Mouse (Mus musculus): Measurements from ENCODE around the gene Gipr. TPM values are rescaled to one million over a fixed set of nuclear protein-coding genes. Genes with fewer than 3 reads are reported as not detected.
"Not testable (repeated sequence)": the region's sequence is repeated elsewhere in the genome, so short reads cannot be mapped to it uniquely, and the experiment has no call there.

Gipr gene
- polyA plus RNA-seq, 1 experiment from 2014 or later = 2.5 TPM

- 12% methylated on average over 18 of the region's 18 CpGs for WGBS
- Histone ChIP-seq H3K9ac (peak overlapping the region; percentile 13; the same call in 1 of the 2 replicates), H3K4me3 (replicated peaks) (peak overlapping the region; percentile 38; the same call in 1 of the 2 replicates)
Measured at GRCm38 (mm10) chr7:19159411-19159810, 6.5 kb downstream of the Gipr start.

GRCm38 (mm10) chr7:19158601-19159000, 7.3 kb downstream of the Gipr start:
- Histone ChIP-seq H3K4me3 (replicated peaks) (no peak overlapping the region), H3K9ac (no peak overlapping the region), H3K36me3 (peaks cover 5% of the 10 kb centered on the region; the same call in 1 of the 2 replicates), H3K27ac (no peak overlapping the region), H3K4me1 (replicated peaks) (peaks cover 35% of the 10 kb centered on the region), H3K4me2 (replicated peaks) (no peak overlapping the region), H3K27me3 (replicated peaks) (peaks cover 20% of the 10 kb centered on the region), H3K9me3 (no peaks in the 10 kb centered on the region)
- WGBS = 54% methylated on average over 11 of the region's 11 CpGs
- ATAC-seq = no peak

More at GRCm38 (mm10) chr7:19159411-19159810, 6.5 kb downstream of the Gipr start:
- H3K36me3 ChIP-seq = no peaks in the 10 kb centered on the region
- no peak for ATAC-seq
- H3K27ac ChIP-seq = no peak overlapping the region
- H3K27me3 ChIP-seq (replicated peaks) = peaks cover 20% of the 10 kb centered on the region
- peak overlapping the region; percentile 88 for H3K4me2 ChIP-seq (replicated peaks)
- peaks cover 43% of the 10 kb centered on the region for H3K4me1 ChIP-seq (replicated peaks)
- no peaks in the 10 kb centered on the region for H3K9me3 ChIP-seq

- no peak overlapping the region for H3K4me3 ChIP-seq (replicated peaks)
- H3K27me3 ChIP-seq (replicated peaks) = peaks cover 15% of the 10 kb centered on the region
- peak; percentile 67 for ATAC-seq
- no peaks in the 10 kb centered on the region for H3K9me3 ChIP-seq
- no peak overlapping the region for H3K27ac ChIP-seq
- H3K4me1 ChIP-seq (replicated peaks) = peaks cover 34% of the 10 kb centered on the region
- 6% methylated on average over 30 of the region's 30 CpGs for WGBS
- H3K36me3 ChIP-seq = peaks cover 16% of the 10 kb centered on the region
- no peak overlapping the region for H3K9ac ChIP-seq
- peak overlapping the region; percentile 38 for H3K4me2 ChIP-seq (replicated peaks)
Measured at GRCm38 (mm10) chr7:19157160-19157800, 8.6 kb downstream of the Gipr start.

- H3K27ac ChIP-seq = peak overlapping the region; percentile 22
- WGBS = 33% methylated on average over 13 of the region's 13 CpGs
Measured at GRCm38 (mm10) chr7:19155825-19156475, 10.0 kb downstream of the Gipr start.

GRCm38 (mm10) chr7:19154796-19155195, 11.1 kb downstream of the Gipr start:
- H3K4me1 ChIP-seq (replicated peaks) = peaks cover 34% of the 10 kb centered on the region
- no peaks in the 10 kb centered on the region for H3K9me3 ChIP-seq
- WGBS = 81% methylated on average over 8 of the region's 8 CpGs
- H3K9ac ChIP-seq = no peak overlapping the region
- H3K4me3 ChIP-seq (replicated peaks) = no peak overlapping the region
- H3K36me3 ChIP-seq = peaks cover 19% of the 10 kb centered on the region
- H3K27ac ChIP-seq = no peak overlapping the region
- H3K4me2 ChIP-seq (replicated peaks) = no peak overlapping the region
- peaks cover 11% of the 10 kb centered on the region for H3K27me3 ChIP-seq (replicated peaks)
- no peak for ATAC-seq

More at GRCm38 (mm10) chr7:19155825-19156475, 10.0 kb downstream of the Gipr start:
- H3K9me3 ChIP-seq = no peaks in the 10 kb centered on the region
- H3K9ac ChIP-seq = no peak overlapping the region; the same call in 1 of the 2 replicates
- H3K4me2 ChIP-seq (replicated peaks) = peak overlapping the region; percentile 33
- peaks cover 35% of the 10 kb centered on the region for H3K4me1 ChIP-seq (replicated peaks)
- H3K4me3 ChIP-seq (replicated peaks) = no peak overlapping the region
- peaks cover 19% of the 10 kb centered on the region for H3K36me3 ChIP-seq
- peak; percentile 63 for ATAC-seq
- peaks cover 13% of the 10 kb centered on the region for H3K27me3 ChIP-seq (replicated peaks)

- H3K4me2 ChIP-seq (replicated peaks) = 0 out of 2 replicates have a peak overlapping the region, but pooled peaks have one; percentile 80
- WGBS = 88% methylated on average over 10 of the region's 10 CpGs
- not testable (repeated sequence) for H3K9me3 ChIP-seq; H3K27me3 ChIP-seq (replicated peaks); H3K27ac ChIP-seq; H3K4me3 ChIP-seq (replicated peaks); ATAC-seq
- H3K4me1 ChIP-seq (replicated peaks) = peaks cover 23% of the 10 kb centered on the region
- H3K9ac ChIP-seq = peak overlapping the region; percentile 9; the same call in 1 of the 2 replicates
- H3K36me3 ChIP-seq = peaks cover 19% of the 10 kb centered on the region
Measured at GRCm38 (mm10) chr7:19151121-19151520, 14.8 kb downstream of the Gipr start.

- Histone ChIP-seq H3K4me3 (replicated peaks) (peak within 1 kb of the TSS; percentile 67), H3K27ac (peak within 1 kb of the TSS; percentile 71), H3K4me2 (replicated peaks) (peak within 1 kb of the TSS; percentile 80), H3K9ac (peak within 1 kb of the TSS; percentile 75), H3K4me1 (replicated peaks) (peaks cover 15% of the 10 kb centered on the region), H3K36me3 (peaks cover 19% of the 10 kb centered on the region), H3K9me3 (no peaks in the 10 kb centered on the region), H3K27me3 (replicated peaks) (no peaks in the 10 kb centered on the region)
- WGBS = under 1% methylated on average over 24 of the region's 24 CpGs
- ATAC-seq = peak; percentile 94
Measured at GRCm38 (mm10) chr7:19149626-19150025, 16.3 kb downstream of the Gipr start, which contains the start of gene Snrpd2. Snrpd2 (plus strand) TSS chr7:19149722.

GRCm38 (mm10) chr7:19148875-19149541, 16.9 kb downstream of the Gipr start, which contains the start of gene Qpctl:
Qpctl (minus strand) TSS chr7:19149291.
- under 1% methylated on average over 43 of the region's 43 CpGs for WGBS
- peak within 1 kb of the TSS; percentile 80 for H3K4me2 ChIP-seq (replicated peaks)

GRCm38 (mm10) chr7:19148180-19148874, 17.6 kb downstream of the Gipr start:
- H3K36me3 ChIP-seq = peaks cover 11% of the 10 kb centered on the region
- peak overlapping the region; percentile 64 for H3K9ac ChIP-seq
- no peaks in the 10 kb centered on the region for H3K27me3 ChIP-seq (replicated peaks)
- peak overlapping the region; percentile 67 for H3K4me3 ChIP-seq (replicated peaks)
- peaks cover 15% of the 10 kb centered on the region for H3K4me1 ChIP-seq (replicated peaks)
- no peaks in the 10 kb centered on the region for H3K9me3 ChIP-seq
- H3K27ac ChIP-seq = peak overlapping the region; percentile 67
- 10% methylated on average over 20 of the region's 20 CpGs for WGBS
- no peak for ATAC-seq
- peak overlapping the region; percentile 80 for H3K4me2 ChIP-seq (replicated peaks)

More at GRCm38 (mm10) chr7:19148875-19149541, 16.9 kb downstream of the Gipr start, which contains the start of gene Qpctl:
- Histone ChIP-seq H3K4me1 (replicated peaks) (peaks cover 15% of the 10 kb centered on the region), H3K4me3 (replicated peaks) (peak within 1 kb of the TSS; percentile 67), H3K9me3 (no peaks in the 10 kb centered on the region), H3K9ac (peak within 1 kb of the TSS; percentile 75), H3K27me3 (replicated peaks) (no peaks in the 10 kb centered on the region), H3K27ac (peak within 1 kb of the TSS; percentile 71), H3K36me3 (peaks cover 17% of the 10 kb centered on the region)
- ATAC-seq = peak; percentile 99

GRCm38 (mm10) chr7:19147497-19148045, 18.4 kb downstream of the Gipr start:
- Histone ChIP-seq H3K4me2 (replicated peaks) (peak overlapping the region; percentile 80; the same call in 1 of the 2 replicates), H3K4me3 (replicated peaks) (no peak overlapping the region), H3K27me3 (replicated peaks) (no peaks in the 10 kb centered on the region), H3K27ac (no peak overlapping the region), H3K9ac (no peak overlapping the region), H3K36me3 (peaks cover 3% of the 10 kb centered on the region), H3K4me1 (replicated peaks) (peaks cover 15% of the 10 kb centered on the region), H3K9me3 (no peaks in the 10 kb centered on the region)
- ATAC-seq = no peak
- WGBS = 43% methylated on average over 6 of the region's 6 CpGs

GRCm38 (mm10) chr7:19146793-19147192, 19.1 kb downstream of the Gipr start:
- no peaks in the 10 kb centered on the region for H3K27me3 ChIP-seq (replicated peaks)
- no peak overlapping the region for H3K27ac ChIP-seq
- 89% methylated on average over 10 of the region's 10 CpGs for WGBS
- peaks cover 15% of the 10 kb centered on the region for H3K4me1 ChIP-seq (replicated peaks)
- no peak overlapping the region for H3K4me3 ChIP-seq (replicated peaks)
- H3K36me3 ChIP-seq = no peaks in the 10 kb centered on the region
- no peak overlapping the region for H3K9ac ChIP-seq
- no peak overlapping the region for H3K4me2 ChIP-seq (replicated peaks)
- ATAC-seq = no peak
- H3K9me3 ChIP-seq = no peaks in the 10 kb centered on the region
